Mouse (Mus musculus) heart, embryonic 12.5 days (tissue): ENCODE measurements around the gene Lrp5. TPM values are rescaled to one million over a fixed set of nuclear protein-coding genes. Genes with fewer than 3 reads are reported as not detected.

Experiments used
- ATAC-seq: fragments of 200-750 bp; cut with Nextera tagmentation; 2 replicates; pipeline ENCODE4 v1.8.0; 2017; ENCODE audit warnings: moderate TSS enrichment, moderate library complexity; ENCODE audit not compliant: insufficient number of reproducible peaks, low FRiP score
- H3K27ac ChIP-seq: fragments of 300-500 bp; sonication (generic); 2 replicates; pipeline ENCODE4 v1.5.1; 2016; ENCODE audit warnings: mild to moderate bottlenecking, moderate library complexity; ENCODE audit not compliant: poor library complexity, severe bottlenecking
- H3K27me3 ChIP-seq: fragments of 300-500 bp; sonication (generic); replicated peaks from 2 replicates; pipeline ENCODE4 v1.6.1; 2016; ENCODE audit warnings: mild to moderate bottlenecking, moderate library complexity
- H3K36me3 ChIP-seq: fragments of 300-500 bp; sonication (generic); 2 replicates; pipeline ENCODE4 v1.6.1; 2016; ENCODE audit warnings: mild to moderate bottlenecking, moderate library complexity
- H3K4me1 ChIP-seq: fragments of 300-500 bp; sonication (generic); replicated peaks from 2 replicates; pipeline ENCODE4 v1.6.1; 2016; ENCODE audit warnings: mild to moderate bottlenecking
- H3K4me2 ChIP-seq: fragments of 300-500 bp; sonication (generic); 2 replicates; pipeline ENCODE4 v1.6.1; 2016; ENCODE audit warnings: mild to moderate bottlenecking, moderate library complexity
- H3K4me3 ChIP-seq: fragments of 300-500 bp; sonication (generic); 2 replicates; pipeline ENCODE4 v1.5.1; 2016; ENCODE audit warnings: mild to moderate bottlenecking
- H3K9ac ChIP-seq: fragments of 300-500 bp; sonication (generic); 2 replicates; pipeline ENCODE4 v1.6.1; 2016; ENCODE audit warnings: mild to moderate bottlenecking, moderate library complexity
- H3K9me3 ChIP-seq: fragments of 300-500 bp; sonication (generic); replicated peaks from 2 replicates; pipeline ENCODE4 v1.6.1; 2016; ENCODE audit warnings: mild to moderate bottlenecking, moderate library complexity
- WGBS: fragments of 180-500 bp; shearing (Covaris S2); methylation state at CpG from one replicate; pipeline ENCODE4 v1.1.7; 2016; 5-methylcytosine and 5-hydroxymethylcytosine counted together
- polyA plus RNA-seq: library from polyadenylated mRNA; unstranded; fragments of >200 nt; fragmentation: Nextera tagmentation; extraction: Ambion mirVana; gene quantifications from 2 replicates; pipeline ENCODE4 v1.2.1, GENCODE M21; 2016

Lrp5 gene
- polyA plus RNA-seq, 1 experiment from 2014 or later = 4.2 TPM

DNA sequence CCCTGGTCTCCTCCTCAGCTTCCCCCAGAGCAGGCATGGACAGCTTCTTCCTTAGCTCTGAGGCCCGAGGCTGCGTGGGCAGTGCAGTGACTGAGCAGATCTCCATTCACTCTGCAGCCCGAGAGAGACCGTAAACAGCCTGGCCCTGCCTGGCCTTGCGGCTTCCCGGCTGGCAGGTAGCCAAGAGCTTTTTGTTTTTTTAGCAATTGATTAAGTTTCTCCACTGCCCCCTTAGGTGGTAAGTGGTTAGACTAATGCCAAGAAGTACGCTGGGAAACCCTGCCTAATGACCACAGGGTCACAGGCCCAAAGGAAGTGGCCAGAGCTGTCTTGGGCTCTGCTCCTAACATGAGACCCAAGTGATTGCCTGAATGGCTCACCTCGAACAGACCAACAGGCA lies 47.7 kb downstream of the Lrp5 start:
- Histone ChIP-seq H3K4me2 (0 out of 2 replicates have a peak overlapping the region, but pooled peaks have one; percentile 7), H3K4me1 (peaks cover 86% of the 10 kb centered on the region), H3K27me3 (no peaks in the 10 kb centered on the region), H3K27ac (peak overlapping the region; percentile 89), H3K4me3 (no peak overlapping the region), H3K36me3 (peaks cover 6% of the 10 kb centered on the region; the same call in 1 of the 2 replicates), H3K9ac (peak overlapping the region; percentile 49; the same call in 1 of the 2 replicates), H3K9me3 (no peaks in the 10 kb centered on the region)
- peak; percentile 49 for ATAC-seq
- 25% methylated on average over 8 of the region's 8 CpGs for whole genome bisulfite sequencing

DNA sequence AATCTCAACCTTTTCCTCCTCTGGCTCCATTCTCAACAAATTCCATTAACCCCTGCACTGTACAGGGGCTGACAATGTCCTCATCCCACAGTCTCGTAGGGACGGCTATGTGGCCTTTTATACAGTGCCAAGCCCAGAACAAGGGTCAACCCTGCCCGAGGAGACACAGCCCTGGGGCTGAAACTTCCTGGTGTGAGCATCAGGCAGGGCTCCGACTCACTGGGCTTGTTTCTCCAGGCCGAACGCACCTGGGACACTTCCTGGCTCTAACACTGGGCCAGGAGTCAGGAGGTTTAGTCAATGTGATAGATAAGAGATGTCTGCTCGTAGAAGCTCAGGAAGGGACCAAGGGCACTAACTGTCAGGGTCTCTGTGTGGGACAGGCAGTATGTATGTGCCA lies 54.3 kb downstream of the Lrp5 start:
- Histone ChIP-seq H3K9ac (no peak overlapping the region), H3K4me1 (peaks cover 35% of the 10 kb centered on the region), H3K27ac (no peak overlapping the region), H3K27me3 (no peaks in the 10 kb centered on the region), H3K4me3 (no peak overlapping the region), H3K36me3 (peaks cover 39% of the 10 kb centered on the region), H3K4me2 (no peak overlapping the region), H3K9me3 (no peaks in the 10 kb centered on the region)
- ATAC-seq = no peak
- 66% methylated on average over 7 of the region's 7 CpGs for WGBS

GRCm38 (mm10) chr19:3631431-3631830 lies 54.9 kb downstream of the Lrp5 start:
- H3K9ac ChIP-seq = no peak overlapping the region
- no peaks in the 10 kb centered on the region for H3K27me3 ChIP-seq
- H3K4me3 ChIP-seq = no peak overlapping the region
- WGBS = 73% methylated on average over 5 of the region's 5 CpGs
- H3K4me1 ChIP-seq = peaks cover 30% of the 10 kb centered on the region
- H3K27ac ChIP-seq = no peak overlapping the region
- ATAC-seq = no peak
- no peak overlapping the region for H3K4me2 ChIP-seq
- peaks cover 45% of the 10 kb centered on the region for H3K36me3 ChIP-seq
- H3K9me3 ChIP-seq = no peaks in the 10 kb centered on the region

DNA sequence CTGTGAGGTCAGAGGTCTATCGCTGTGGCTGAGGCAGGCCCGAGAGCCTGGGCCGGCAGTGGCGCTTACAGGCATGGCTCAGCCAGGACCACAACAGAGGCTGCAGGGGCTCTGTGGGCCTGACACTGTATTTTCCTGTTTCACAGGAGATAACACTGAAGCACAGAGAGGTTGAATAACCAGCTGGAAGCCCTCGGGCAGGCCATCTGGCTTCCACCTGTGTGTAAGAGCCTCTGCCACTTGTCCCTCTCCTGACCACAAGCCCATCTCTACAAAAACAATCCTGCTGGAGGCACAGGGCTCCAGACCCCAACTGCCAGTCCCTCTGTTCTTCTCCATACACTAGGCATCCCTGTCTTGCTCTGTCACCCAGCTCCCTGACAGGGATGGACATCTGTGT lies 55.9 kb downstream of the Lrp5 start:
- H3K36me3 ChIP-seq = peaks cover 48% of the 10 kb centered on the region
- no peak overlapping the region for H3K4me3 ChIP-seq
- H3K27ac ChIP-seq = no peak overlapping the region
- no peaks in the 10 kb centered on the region for H3K27me3 ChIP-seq
- no peaks in the 10 kb centered on the region for H3K9me3 ChIP-seq
- H3K4me1 ChIP-seq = peaks cover 23% of the 10 kb centered on the region
- no peak overlapping the region for H3K4me2 ChIP-seq
- WGBS = 68% methylated on average over 5 of the region's 5 CpGs
- no peak overlapping the region for H3K9ac ChIP-seq
- ATAC-seq = no peak

DNA sequence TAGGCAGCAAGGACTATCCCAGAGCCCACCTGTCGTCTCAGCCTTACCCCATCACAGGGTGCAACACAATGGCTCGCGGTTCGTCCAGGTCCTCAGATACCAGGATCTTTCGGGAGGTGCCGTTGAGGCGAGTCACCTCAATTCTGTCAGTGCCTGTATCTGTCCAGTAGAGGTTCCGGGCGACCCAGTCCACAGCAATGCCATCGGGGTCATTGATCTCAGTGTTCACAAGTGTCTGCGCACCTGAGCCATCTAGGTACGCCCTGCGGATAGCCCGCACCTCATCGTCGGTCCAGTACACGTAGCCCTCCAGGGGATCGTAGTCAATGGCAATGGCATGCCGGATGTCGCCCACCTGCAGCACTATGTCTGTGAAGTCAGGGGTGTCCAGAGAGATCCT lies 56.3 kb downstream of the Lrp5 start:
- no peak overlapping the region for H3K9ac ChIP-seq
- peaks cover 18% of the 10 kb centered on the region for H3K4me1 ChIP-seq
- no peak overlapping the region for H3K4me2 ChIP-seq
- no peak for ATAC-seq
- WGBS = 93% methylated on average over 20 of the region's 20 CpGs
- no peak overlapping the region for H3K4me3 ChIP-seq
- H3K36me3 ChIP-seq = peaks cover 51% of the 10 kb centered on the region
- H3K27ac ChIP-seq = no peak overlapping the region
- H3K9me3 ChIP-seq = no peaks in the 10 kb centered on the region
- H3K27me3 ChIP-seq = no peaks in the 10 kb centered on the region

DNA sequence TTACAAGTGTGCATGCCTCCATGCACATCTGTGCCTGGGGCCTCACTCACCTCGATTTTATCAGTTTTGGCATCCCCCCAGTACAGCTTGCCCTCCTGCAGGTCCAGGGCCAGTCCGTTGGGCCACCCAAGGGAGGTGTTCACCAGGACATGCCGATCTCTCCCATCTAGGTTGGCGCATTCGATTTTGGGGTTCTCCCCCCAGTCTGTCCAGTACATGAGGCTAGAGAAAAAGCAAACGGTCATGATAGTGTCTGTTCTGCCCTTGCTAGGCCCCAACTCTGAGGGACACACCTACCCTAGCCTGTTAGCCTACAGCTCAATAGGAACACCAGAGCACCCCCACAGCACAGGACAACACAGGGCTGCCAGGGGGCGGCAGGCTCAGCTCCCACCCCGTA lies 58.1 kb downstream of the Lrp5 start:
- peaks cover 12% of the 10 kb centered on the region for H3K4me1 ChIP-seq
- ATAC-seq = no peak
- H3K27me3 ChIP-seq = no peaks in the 10 kb centered on the region
- no peak overlapping the region for H3K27ac ChIP-seq
- H3K36me3 ChIP-seq = peaks cover 54% of the 10 kb centered on the region
- H3K4me2 ChIP-seq = no peak overlapping the region
- 81% methylated on average over 8 of the region's 8 CpGs for WGBS
- H3K9ac ChIP-seq = no peak overlapping the region
- H3K9me3 ChIP-seq = no peaks in the 10 kb centered on the region
- no peak overlapping the region for H3K4me3 ChIP-seq

GRCm38 (mm10) chr19:3625111-3625510 lies 61.3 kb downstream of the Lrp5 start:
- H3K4me2 ChIP-seq = no peak overlapping the region
- no peak overlapping the region for H3K27ac ChIP-seq
- no peak for ATAC-seq
- H3K4me3 ChIP-seq = no peak overlapping the region
- H3K4me1 ChIP-seq = peaks cover 3% of the 10 kb centered on the region; the same call in 1 of the 2 replicates
- H3K36me3 ChIP-seq = peaks cover 73% of the 10 kb centered on the region
- H3K9ac ChIP-seq = no peak overlapping the region
- H3K9me3 ChIP-seq = no peaks in the 10 kb centered on the region
- no peaks in the 10 kb centered on the region for H3K27me3 ChIP-seq
- WGBS = 84% methylated on average over 7 of the region's 7 CpGs

GRCm38 (mm10) chr19:3623824-3624223 lies 62.5 kb downstream of the Lrp5 start:
- Histone ChIP-seq H3K27me3 (no peaks in the 10 kb centered on the region), H3K9ac (no peak overlapping the region), H3K4me2 (no peak overlapping the region), H3K27ac (no peak overlapping the region), H3K4me3 (no peak overlapping the region), H3K36me3 (peaks cover 74% of the 10 kb centered on the region), H3K4me1 (no peaks in the 10 kb centered on the region; the same call in 1 of the 2 replicates), H3K9me3 (0 out of 2 replicates have a peak, but pooled peaks cover 9% of the 10 kb centered on the region)
- no peak for ATAC-seq
- 62% methylated on average over 5 of the region's 5 CpGs for WGBS

- no peaks in the 10 kb centered on the region; the same call in 1 of the 2 replicates for H3K4me1 ChIP-seq
- H3K36me3 ChIP-seq = peaks cover 74% of the 10 kb centered on the region
- no peaks in the 10 kb centered on the region for H3K27me3 ChIP-seq
- H3K4me3 ChIP-seq = no peak overlapping the region
- 0 out of 2 replicates have a peak, but pooled peaks cover 9% of the 10 kb centered on the region for H3K9me3 ChIP-seq
- no peak overlapping the region for H3K4me2 ChIP-seq
- ATAC-seq = no peak
- WGBS = 92% methylated on average over 4 of the region's 4 CpGs
- H3K9ac ChIP-seq = no peak overlapping the region
- H3K27ac ChIP-seq = no peak overlapping the region
These were observed 63.1 kb downstream of the Lrp5 start for GRCm38 (mm10) chr19:3623294-3623693.

- H3K9ac ChIP-seq = no peak overlapping the region
These were observed 65.5 kb downstream of the Lrp5 start for GRCm38 (mm10) chr19:3620871-3621270.

GRCm38 (mm10) chr19:3619359-3619758 lies 67.0 kb downstream of the Lrp5 start:
- Histone ChIP-seq H3K27me3 (no peaks in the 10 kb centered on the region), H3K36me3 (peaks cover 75% of the 10 kb centered on the region), H3K9ac (no peak overlapping the region), H3K4me3 (no peak overlapping the region), H3K9me3 (0 out of 2 replicates have a peak, but pooled peaks cover 9% of the 10 kb centered on the region), H3K27ac (no peak overlapping the region), H3K4me2 (no peak overlapping the region), H3K4me1 (no peaks in the 10 kb centered on the region)
- WGBS = 80% methylated on average over 2 of the region's 2 CpGs
- ATAC-seq = no peak

More at GRCm38 (mm10) chr19:3620871-3621270, 65.5 kb downstream of the Lrp5 start:
- Histone ChIP-seq H3K4me1 (no peaks in the 10 kb centered on the region), H3K4me3 (no peak overlapping the region), H3K27ac (no peak overlapping the region), H3K4me2 (no peak overlapping the region), H3K36me3 (peaks cover 65% of the 10 kb centered on the region), H3K9me3 (0 out of 2 replicates have a peak, but pooled peaks cover 9% of the 10 kb centered on the region), H3K27me3 (no peaks in the 10 kb centered on the region)
- no peak for ATAC-seq
- 84% methylated on average over 10 of the region's 10 CpGs for whole genome bisulfite sequencing

GRCm38 (mm10) chr19:3613991-3614390 lies 72.4 kb downstream of the Lrp5 start:
- H3K4me1 ChIP-seq = peaks cover 20% of the 10 kb centered on the region
- no peaks in the 10 kb centered on the region for H3K27me3 ChIP-seq
- H3K9ac ChIP-seq = no peak overlapping the region
- WGBS = 90% methylated on average over 10 of the region's 10 CpGs
- ATAC-seq = no peak
- peaks cover 67% of the 10 kb centered on the region for H3K36me3 ChIP-seq
- H3K9me3 ChIP-seq = 0 out of 2 replicates have a peak, but pooled peaks cover under 1% of the 10 kb centered on the region
- H3K4me2 ChIP-seq = no peak overlapping the region
- H3K27ac ChIP-seq = no peak overlapping the region
- H3K4me3 ChIP-seq = no peak overlapping the region
